Mouse (Mus musculus) splenic B cell, adult 2 months (primary cell): ENCODE data around the gene Enam.
A peak's percentile ranks its signal among the peaks of the same experiment; 100 is the strongest.

ENCODE experiments used
- DNase-seq: peaks from one replicate; pipeline ENCODE4 v3.0.0-alpha.2; 2011; ENCODE audit warnings: low read depth, low spot score
- H3K27me3 ChIP-seq: 2 replicates; pipeline ENCODE4 v1.6.1; 2012; ENCODE audit warnings: mild to moderate bottlenecking, low read length, moderate library complexity, mixed read lengths; ENCODE audit not compliant: control insufficient read depth, poor library complexity, insufficient read depth, severe bottlenecking
- H3K36me3 ChIP-seq: 2 replicates; pipeline ENCODE4 v1.6.1; 2012; ENCODE audit warnings: mild to moderate bottlenecking, low read length, moderate library complexity, mixed read lengths; ENCODE audit not compliant: control insufficient read depth, poor library complexity, insufficient read depth, severe bottlenecking

Enam gene

GRCm38 (mm10) chr5:88487675-88488074 is at the start of gene Enam:
Gene Enam, plus strand, starts transcription at chr5:88487975.
- DNase-seq, result no peak
- no peaks in the 10 kb centered on the region for H3K36me3 ChIP-seq

GRCm38 (mm10) chr5:88455691-88456090 is 32.1 kb upstream of the Enam start, which contains the start of gene Ambn:
Gene Ambn, plus strand, starts transcription at chr5:88455991.
- Histone ChIP-seq H3K27me3 (no peaks in the 10 kb centered on the region), H3K36me3 (no peaks in the 10 kb centered on the region)
- DNase-seq, result no peak

More at GRCm38 (mm10) chr5:88487675-88488074, at the start of gene Enam:
- H3K27me3 ChIP-seq, result no peaks in the 10 kb centered on the region

- Histone ChIP-seq H3K27me3 (no peaks in the 10 kb centered on the region), H3K36me3 (no peaks in the 10 kb centered on the region)
- no peak for DNase-seq
These were observed 20.3 kb upstream of the Enam start for GRCm38 (mm10) chr5:88467471-88467870.

- no peak for DNase-seq
- Histone ChIP-seq H3K27me3 (no peaks in the 10 kb centered on the region), H3K36me3 (no peaks in the 10 kb centered on the region)
These were observed 18.7 kb upstream of the Enam start for GRCm38 (mm10) chr5:88468807-88469704.

GRCm38 (mm10) chr5:88489004-88489403 is 1.2 kb downstream of the Enam start:
- no peak for DNase-seq
- no peaks in the 10 kb centered on the region for H3K36me3 ChIP-seq
- no peaks in the 10 kb centered on the region for H3K27me3 ChIP-seq

GRCm38 (mm10) chr5:88491111-88491510 is 3.3 kb downstream of the Enam start:
- Histone ChIP-seq H3K36me3 (no peaks in the 10 kb centered on the region), H3K27me3 (no peaks in the 10 kb centered on the region)
- DNase-seq, result no peak

- Histone ChIP-seq H3K36me3 (no peaks in the 10 kb centered on the region), H3K27me3 (no peaks in the 10 kb centered on the region)
- peak; percentile 19 for DNase-seq
These were observed 12.0 kb downstream of the Enam start for GRCm38 (mm10) chr5:88499781-88500180.

- Histone ChIP-seq H3K36me3 (no peaks in the 10 kb centered on the region), H3K27me3 (no peaks in the 10 kb centered on the region)
- peak; percentile 59 for DNase-seq
These were observed 20.8 kb downstream of the Enam start for GRCm38 (mm10) chr5:88508555-88508954.

GRCm38 (mm10) chr5:88508990-88509389 is 21.2 kb downstream of the Enam start:
- H3K36me3 ChIP-seq, result no peaks in the 10 kb centered on the region
- no peaks in the 10 kb centered on the region for H3K27me3 ChIP-seq
- no peak for DNase-seq

GRCm38 (mm10) chr5:88519232-88519631 is 31.5 kb downstream of the Enam start:
- DNase-seq, result peak; percentile 77

GRCm38 (mm10) chr5:88527657-88528056 is 39.9 kb downstream of the Enam start, which contains the start of gene Jchain:
Gene Jchain, minus strand, starts transcription at chr5:88527891.
- no peaks in the 10 kb centered on the region for H3K36me3 ChIP-seq
- H3K27me3 ChIP-seq, result no peaks in the 10 kb centered on the region
- no peak for DNase-seq

More at GRCm38 (mm10) chr5:88519232-88519631, 31.5 kb downstream of the Enam start:
- no peaks in the 10 kb centered on the region for H3K36me3 ChIP-seq
- H3K27me3 ChIP-seq, result no peaks in the 10 kb centered on the region

GRCm38 (mm10) chr5:88530908-88531307 is 43.1 kb downstream of the Enam start:
- DNase-seq, result no peak
- Histone ChIP-seq H3K36me3 (no peaks in the 10 kb centered on the region), H3K27me3 (no peaks in the 10 kb centered on the region)

- peak; percentile 6 for DNase-seq
- no peaks in the 10 kb centered on the region for H3K27me3 ChIP-seq
- H3K36me3 ChIP-seq, result no peaks in the 10 kb centered on the region
These were observed 46.9 kb downstream of the Enam start for GRCm38 (mm10) chr5:88534697-88535096.

GRCm38 (mm10) chr5:88540845-88541244 is 53.1 kb downstream of the Enam start:
- H3K36me3 ChIP-seq, result no peaks in the 10 kb centered on the region
- DNase-seq, result no peak
- no peaks in the 10 kb centered on the region for H3K27me3 ChIP-seq

GRCm38 (mm10) chr5:88542651-88543282 is 55.0 kb downstream of the Enam start:
- no peaks in the 10 kb centered on the region for H3K27me3 ChIP-seq
- DNase-seq, result peak; percentile 66

More at GRCm38 (mm10) chr5:88542651-88543282, 55.0 kb downstream of the Enam start:
- H3K36me3 ChIP-seq, result no peaks in the 10 kb centered on the region
